Mouse (Mus musculus): Measurements from ENCODE around the gene Crabp2.

Crabp2 gene

GRCm38 (mm10) chr3:87944838-87945600 is 3.4 kb upstream of the Crabp2 start:
- no peak for TF ChIP-seq GATA4 (IDR thresholded peaks at IDR 0.05; ENCODE audit: insufficient replicate concordance, low read length)

DNA sequence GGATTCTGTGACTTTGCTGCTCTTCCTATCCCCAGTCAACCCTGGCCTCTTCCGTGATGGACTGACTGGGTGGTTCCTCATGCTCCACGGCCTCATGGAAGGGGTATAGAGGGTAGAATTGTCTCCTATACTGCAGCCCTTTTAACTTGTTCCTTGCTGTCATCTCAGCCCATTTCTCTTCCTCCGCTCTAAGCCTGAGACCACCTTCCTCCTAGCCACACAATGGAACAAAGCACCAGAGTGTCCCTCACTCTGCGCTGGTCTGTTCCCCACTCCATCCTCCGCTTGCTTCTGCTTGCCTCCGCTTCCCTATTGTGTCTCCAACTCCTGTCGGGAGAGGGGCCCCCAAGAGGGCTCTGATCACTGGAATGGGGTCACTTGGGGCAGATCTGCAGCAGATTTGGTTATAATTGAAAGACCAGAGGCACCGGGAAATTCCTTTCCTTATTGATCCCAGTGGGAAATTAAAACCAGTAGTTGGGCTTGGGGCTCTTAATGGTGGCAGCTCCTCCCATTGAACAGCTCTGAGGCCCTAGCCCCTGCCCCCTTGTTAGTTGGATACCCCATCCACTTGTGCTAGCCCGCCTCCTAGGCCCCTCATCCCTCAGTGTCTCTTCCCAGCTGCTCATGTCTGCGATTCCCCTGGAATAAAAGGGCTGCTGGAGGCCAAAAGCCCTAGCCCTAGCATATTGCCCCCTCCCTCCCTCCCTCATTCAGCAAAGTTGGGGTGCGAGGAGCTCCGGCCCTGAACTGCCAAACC is 2.5 kb upstream of the Crabp2 start:
- TF ChIP-seq GATA4 (IDR thresholded peaks at IDR 0.05; ENCODE audit: insufficient replicate concordance, low read length), result no peak

DNA sequence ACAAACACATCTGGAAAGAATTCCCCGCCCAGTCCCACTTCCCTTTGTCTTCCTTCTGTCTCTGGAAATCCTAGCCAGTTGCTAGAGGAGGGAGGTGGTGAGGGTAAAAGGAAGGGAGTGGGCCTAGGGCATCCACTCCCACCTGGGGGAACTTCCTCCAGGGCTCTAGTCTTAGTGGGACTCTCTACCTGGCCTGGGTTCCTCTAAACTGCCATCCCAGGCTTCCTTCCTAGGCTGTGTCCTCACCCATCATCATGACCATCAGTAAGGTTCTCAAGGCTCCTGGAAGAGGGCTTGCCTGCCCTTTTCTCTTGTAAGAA is 2.0 kb upstream of the Crabp2 start:
- TF ChIP-seq GATA4 (IDR thresholded peaks at IDR 0.05; ENCODE audit: insufficient replicate concordance, low read length), result no peak

DNA sequence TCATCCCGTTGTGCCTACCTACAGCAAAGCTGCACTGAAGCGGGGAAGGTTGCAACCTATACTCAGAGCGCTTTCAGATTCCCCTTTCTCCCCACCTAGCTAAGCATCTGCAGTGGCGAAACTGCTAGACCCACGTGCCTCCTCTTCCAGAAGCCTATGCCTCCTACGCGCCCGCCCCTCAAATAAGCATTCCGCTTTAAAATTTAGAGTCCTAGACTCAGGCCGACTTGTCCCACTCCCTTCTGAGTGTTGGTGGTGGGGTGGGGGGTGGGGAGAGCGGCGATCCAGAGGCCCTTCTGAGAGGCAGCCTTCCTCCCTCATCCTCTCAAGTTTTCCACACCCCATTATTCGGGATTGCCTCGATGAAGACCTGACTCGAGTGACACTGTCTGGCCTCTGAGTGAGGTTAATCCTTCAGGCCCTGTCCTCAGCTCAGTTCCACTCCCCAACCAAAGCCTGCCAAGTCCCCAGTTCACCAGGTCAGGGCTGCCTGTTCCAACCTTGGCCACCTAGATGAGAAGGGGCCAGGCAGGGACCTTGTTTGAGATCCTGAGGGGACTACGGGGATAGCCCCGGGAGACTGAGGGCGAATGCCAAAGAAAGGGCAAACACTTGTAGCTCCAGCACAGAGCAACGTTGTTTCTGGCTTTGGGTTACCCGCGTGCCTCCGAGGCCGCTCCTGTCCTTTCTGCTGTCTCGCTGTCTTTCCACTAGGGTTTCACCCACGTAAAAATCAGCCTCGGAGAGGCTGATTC is 1.2 kb upstream of the Crabp2 start:
- no peak for TF ChIP-seq GATA4 (IDR thresholded peaks at IDR 0.05; ENCODE audit: insufficient replicate concordance, low read length)

DNA sequence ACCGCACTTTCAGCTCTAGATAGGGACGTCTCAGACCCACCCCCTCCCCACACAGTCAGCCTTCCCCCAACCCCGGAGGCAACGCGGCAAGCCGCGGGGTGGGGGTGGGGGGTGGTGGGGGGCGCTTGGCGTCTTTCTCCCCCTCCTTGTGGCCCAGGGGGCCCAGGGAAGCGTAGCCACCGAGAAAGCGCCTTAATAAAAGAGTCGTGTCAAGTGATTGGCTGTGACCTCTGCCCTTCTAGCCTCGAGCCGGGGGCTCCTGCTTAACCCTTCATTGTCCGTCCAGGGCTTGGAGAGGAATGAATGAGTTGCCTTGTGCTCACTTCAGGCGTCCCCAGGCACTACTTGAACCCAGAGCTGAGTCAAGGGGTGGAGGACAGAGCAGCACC is 661 bp upstream of the Crabp2 start:
- TF ChIP-seq GATA4 (IDR thresholded peaks at IDR 0.05; ENCODE audit: insufficient replicate concordance, low read length), result no peak

DNA sequence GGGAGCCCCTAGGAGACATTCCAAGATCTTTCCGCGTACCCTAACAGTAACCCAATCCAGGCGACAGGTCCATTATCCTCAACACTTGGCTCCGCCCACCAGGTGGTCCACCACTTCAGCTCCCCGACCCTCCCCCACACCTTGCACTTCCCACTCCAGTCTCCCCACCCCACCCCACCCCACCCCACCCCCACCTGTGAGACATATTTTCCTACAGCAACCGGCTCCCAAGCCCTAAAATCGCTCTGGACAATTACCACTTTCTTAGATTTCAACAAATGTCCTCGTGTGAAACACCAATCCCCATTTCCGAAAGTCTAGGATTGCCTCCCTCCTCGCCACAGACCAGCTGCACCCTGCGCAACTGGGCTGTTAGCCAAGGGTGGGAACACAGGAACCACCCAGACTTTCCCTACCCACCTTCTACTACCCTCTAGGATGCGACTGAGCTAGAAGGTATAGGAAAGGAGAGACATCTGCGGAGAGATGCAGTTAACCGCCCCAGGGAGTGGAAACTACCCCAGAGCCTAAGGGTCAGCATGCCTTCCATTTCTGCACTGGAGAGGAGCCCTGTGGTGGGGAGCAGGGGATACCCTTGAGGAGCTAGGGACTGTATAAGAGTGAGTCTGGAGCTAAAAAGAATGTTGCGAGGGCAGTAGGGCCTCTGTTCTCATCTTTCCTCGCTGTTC is 944 bp downstream of the Crabp2 start:
- no peak for TF ChIP-seq GATA4 (IDR thresholded peaks at IDR 0.05; ENCODE audit: insufficient replicate concordance, low read length)

DNA sequence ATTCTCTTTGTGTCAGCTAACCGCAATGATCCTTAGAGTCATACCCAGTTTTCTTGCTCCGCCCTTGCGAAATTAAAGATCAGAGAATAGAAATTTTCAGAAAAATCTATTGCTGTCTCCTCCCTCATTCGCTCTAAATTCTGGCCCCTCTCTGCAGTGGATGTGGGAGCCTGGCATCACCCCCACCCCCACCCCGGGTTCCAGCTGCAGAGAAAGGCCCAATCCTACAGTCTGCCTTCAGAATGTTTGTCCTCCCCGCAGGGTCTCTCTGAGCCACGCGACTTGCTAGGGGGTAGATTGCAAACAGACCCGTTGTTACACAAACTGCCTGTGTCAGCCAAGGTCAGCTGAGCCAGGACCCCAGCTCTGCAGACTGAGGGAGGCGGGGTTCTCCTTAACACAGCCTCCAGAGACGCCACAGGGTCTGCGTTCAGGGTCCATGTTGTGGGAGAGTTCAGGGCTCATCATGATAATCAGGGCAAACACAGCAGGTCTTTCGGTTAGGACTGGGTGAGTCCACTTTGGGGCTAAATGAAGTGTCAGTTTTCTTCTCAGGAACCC is 1.6 kb downstream of the Crabp2 start:
- TF ChIP-seq GATA4 (IDR thresholded peaks at IDR 0.05; ENCODE audit: insufficient replicate concordance, low read length), result no peak

- no peak for TF ChIP-seq GATA4 (IDR thresholded peaks at IDR 0.05; ENCODE audit: insufficient replicate concordance, low read length)
These were observed 3.5 kb downstream of the Crabp2 start for GRCm38 (mm10) chr3:87951946-87952345.

DNA sequence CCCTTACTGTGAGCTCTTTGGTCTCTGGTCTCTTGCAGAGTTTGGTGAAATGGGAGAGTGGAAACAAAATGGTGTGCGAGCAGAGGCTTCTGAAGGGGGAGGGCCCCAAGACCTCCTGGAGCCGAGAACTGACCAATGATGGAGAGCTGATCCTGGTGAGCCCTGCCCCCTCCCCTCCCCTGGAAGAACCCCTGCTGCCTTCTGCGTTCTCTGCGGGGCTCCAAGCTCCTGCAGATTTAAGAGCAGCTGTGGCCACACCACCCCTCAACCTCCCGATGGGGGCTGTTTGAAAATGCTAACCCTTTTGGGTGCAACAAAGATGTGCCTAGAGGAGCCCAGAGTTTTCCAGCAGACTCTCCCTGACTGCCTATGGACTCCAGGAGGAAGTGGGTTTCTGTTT is 4.0 kb downstream of the Crabp2 start:
- TF ChIP-seq GATA4 (IDR thresholded peaks at IDR 0.05; ENCODE audit: insufficient replicate concordance, low read length), result no peak

- TF ChIP-seq GATA4 (IDR thresholded peaks at IDR 0.05; ENCODE audit: insufficient replicate concordance, low read length), result no peak
These were observed 9.6 kb downstream of the Crabp2 start for GRCm38 (mm10) chr3:87958056-87958455.

DNA sequence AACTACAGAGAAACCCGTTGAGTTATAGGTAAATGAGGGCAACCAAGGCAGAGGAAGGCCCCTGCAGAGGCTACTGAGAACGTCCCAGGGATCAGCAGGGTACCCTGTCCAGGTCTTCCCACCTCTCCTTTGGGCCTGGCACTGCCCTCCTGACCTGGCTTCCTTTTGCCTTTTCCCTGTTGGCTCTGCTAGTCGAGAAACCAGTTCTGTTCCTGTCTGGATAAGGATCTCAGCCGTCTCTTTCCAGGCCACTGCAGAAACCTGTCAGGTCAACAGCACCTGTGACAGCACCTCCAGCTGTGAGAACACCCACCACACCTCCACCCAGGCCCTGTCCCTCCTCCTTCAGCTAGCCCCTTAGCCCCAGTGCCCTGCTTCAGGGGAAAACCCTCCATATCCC is 10.0 kb downstream of the Crabp2 start:
- no peak for TF ChIP-seq GATA4 (IDR thresholded peaks at IDR 0.05; ENCODE audit: insufficient replicate concordance, low read length)

- no peak for TF ChIP-seq GATA4 (IDR thresholded peaks at IDR 0.05; ENCODE audit: insufficient replicate concordance, low read length)
These were observed 10.5 kb downstream of the Crabp2 start for GRCm38 (mm10) chr3:87958967-87959366.

- no peak for TF ChIP-seq GATA4 (IDR thresholded peaks at IDR 0.05; ENCODE audit: insufficient replicate concordance, low read length)
These were observed 10.9 kb downstream of the Crabp2 start for GRCm38 (mm10) chr3:87959371-87959770.

DNA sequence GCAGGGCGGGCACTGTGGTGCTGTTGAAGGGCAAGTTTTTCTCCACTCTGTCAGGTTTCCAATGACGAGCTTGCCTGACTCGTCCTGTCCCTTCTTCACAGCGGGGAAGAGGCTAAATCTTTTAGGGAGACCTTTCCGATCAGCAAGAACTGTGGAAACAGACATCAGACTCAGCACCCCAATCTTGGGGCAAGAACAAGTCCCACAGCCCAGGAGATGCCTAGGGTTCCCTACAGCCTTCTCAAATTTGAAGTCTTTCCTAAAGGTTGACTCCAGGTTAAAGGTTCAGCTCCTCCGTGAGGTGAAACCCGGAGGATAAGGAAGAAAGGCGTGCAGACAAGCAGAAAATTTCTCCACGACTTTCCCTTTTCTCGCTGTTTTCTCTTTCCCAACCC is 11.7 kb downstream of the Crabp2 start:
- TF ChIP-seq GATA4 (IDR thresholded peaks at IDR 0.05; ENCODE audit: insufficient replicate concordance, low read length), result no peak

- no peak for TF ChIP-seq GATA4 (IDR thresholded peaks at IDR 0.05; ENCODE audit: insufficient replicate concordance, low read length)
These were observed 12.2 kb downstream of the Crabp2 start for GRCm38 (mm10) chr3:87960586-87961191.

All from liver, adult (tissue).